Mouse (Mus musculus): ENCODE measurements around the gene Zscan12.

The Zscan12 gene

GRCm38 (mm10) chr13:21402287-21402846, 39.7 kb downstream of the Zscan12 start, which contains the start of gene Zkscan3:
TSS of gene Zkscan3 (minus strand) at chr13:21402755.
- peak; percentile 83 for DNase-seq (ENCODE audit: low spot score)

DNA sequence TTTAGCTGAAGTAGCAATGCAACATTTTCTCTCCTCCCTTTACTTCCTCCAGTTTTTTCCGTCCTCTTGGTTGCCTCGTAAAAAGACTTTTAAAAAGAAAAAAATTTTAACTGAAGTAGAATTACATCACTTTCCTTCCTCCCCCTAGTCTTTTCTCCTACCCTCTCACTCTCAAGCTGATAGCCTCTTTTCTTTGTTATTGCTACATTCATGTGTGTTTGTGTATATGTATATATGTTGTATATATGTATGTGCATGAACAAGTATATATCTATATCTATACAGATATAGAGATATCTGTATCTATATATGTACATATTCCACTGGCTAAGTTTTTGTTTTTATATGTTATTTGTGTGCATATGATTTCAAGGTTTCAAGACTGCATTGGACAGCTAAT, 40.2 kb downstream of the Zscan12 start:
- DNase-seq (ENCODE audit: low spot score): no peak

- peak; percentile 65 for DNase-seq (ENCODE audit: low spot score)
Observed at GRCm38 (mm10) chr13:21407341-21407740, 44.7 kb downstream of the Zscan12 start.

GRCm38 (mm10) chr13:21407969-21408804, 45.6 kb downstream of the Zscan12 start:
- peak; percentile 89 for DNase-seq (ENCODE audit: low spot score)

DNA sequence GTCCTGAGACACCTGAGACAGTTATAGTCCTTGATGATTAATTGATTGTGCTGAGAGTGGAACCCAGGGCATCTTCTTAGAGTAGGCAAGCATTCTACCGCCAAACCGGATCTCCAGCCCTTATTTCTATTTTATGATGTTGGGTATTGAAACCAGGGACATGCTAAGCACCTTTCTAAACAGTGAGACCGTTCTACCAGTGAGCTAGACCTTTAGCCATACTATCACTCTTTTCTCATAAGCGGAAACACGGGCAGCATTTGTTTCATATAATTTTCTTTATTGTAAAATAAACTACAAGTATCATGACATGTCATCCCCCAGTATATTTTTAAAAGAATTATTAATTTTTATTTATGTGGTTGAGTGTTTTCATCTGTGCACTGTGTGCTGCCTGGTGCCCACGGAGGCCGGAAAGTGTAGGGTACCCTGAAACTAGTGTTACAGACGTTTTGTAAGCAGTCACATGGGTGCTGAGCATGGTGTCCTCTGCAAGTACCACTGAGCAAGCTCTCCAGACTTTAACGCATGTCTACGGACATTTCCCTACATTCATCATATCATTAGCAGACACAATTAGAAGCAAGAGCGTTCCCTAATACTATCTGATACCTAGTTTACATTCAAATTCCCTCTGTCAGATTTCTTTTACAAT, 46.3 kb downstream of the Zscan12 start:
- DNase-seq (ENCODE audit: low spot score): no peak

DNA sequence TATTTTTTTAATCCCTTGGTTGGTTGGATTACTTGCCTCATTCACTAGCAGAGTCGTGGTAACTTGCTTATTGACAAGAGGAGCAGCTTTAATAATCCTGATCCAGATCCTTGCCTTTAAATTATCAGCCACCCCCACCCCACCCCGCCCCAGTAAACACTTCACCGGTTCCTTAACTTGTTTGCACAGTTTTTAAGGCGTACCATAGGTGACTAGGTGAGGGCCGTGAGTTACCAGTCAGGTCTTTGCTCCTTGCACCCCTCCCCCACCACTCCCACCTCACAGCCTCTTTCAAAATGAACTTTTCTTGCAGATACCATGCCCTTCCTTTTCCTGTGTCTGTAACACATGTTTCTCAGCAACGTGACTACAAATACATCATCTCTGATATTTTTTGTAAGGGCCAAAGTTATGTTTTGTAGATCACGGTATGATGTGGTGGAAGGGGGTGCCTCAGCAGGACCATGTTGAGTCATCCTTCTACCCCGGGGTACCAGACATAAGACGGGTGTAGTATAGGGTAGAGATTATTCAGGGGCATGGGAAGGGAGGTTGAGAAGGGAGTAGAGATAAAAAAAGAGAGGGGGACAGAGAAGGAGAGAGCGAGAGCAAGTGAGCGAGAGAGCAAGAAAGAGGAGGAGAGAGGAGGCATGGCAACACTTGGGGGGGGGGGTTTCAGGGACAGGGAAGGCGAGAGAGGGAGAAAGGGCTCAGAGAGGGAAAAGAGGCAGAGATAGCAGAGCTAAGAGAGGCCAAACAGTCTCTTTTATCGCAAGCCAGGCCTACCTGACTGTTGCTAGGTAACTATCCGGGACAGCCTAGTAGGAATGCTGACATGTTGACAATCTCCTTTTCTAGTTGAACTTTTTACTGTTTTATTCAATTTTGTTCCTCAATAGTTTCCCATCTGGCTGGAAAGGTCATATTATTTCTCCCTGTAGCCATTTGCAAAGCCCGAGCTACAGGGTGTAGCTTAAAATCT, 51.9 kb downstream of the Zscan12 start:
- no peak for DNase-seq (ENCODE audit: low spot score)

DNA sequence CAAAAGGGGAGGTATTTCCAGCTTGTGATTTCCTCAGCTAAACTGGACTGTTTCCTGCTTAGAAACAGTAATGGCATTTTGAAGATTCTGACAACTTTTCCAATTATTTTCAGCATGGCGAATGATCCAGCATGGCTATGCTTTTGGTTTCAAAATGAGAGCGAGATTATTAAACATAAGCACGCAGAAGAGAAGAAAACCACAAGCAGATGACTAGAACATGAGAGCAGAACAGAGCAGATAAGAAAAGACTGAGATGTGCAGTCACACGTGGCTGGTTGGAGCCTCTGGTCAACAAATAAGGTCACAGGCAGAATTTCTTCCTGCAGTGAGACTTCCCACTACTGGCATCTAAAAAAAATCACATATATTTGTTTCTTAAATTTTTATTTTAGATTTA, 52.6 kb downstream of the Zscan12 start:
- DNase-seq (ENCODE audit: low spot score): no peak

DNA sequence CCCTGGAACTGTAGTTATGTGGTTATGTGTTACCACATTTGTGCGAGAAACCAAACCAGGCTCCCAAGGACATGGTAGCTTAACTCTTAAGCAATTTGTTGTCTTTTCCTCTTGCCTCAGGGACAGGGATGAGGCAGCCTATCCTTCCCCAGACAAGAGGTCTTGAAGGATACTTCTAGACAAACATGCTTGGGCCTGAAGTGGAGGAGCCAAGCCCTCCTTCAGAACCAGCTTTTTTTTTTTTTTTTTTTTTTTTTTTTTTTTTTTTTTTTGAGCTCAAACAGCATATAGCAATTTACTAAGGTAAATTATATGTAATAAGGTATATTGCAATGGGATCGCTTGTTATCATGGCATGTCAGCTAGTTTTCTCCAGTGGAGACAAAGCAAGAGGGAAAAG, 53.1 kb downstream of the Zscan12 start:
- DNase-seq (ENCODE audit: low spot score): no peak

GRCm38 (mm10) chr13:21417298-21418010, 54.8 kb downstream of the Zscan12 start:
- DNase-seq (ENCODE audit: low spot score): peak; percentile 15

DNA sequence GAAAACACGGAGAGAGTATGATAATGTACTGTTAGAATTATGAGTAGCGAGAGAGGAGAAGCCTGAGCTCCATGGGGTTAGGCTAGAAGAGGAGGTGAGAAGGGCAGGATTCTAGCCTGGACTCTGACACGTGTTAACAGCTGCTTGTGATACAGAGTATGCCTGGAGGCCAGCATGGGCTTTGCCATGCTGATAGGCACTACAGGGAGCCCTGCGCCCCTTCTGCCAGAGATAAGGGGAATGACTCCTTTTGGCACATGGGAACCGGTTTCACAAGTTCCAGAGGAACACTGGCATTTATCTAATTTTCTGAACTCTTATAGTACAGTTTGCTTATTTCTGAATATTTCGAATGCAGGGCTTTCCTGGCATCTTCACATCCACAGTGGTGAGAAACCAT, 56.2 kb downstream of the Zscan12 start:
- no peak for DNase-seq (ENCODE audit: low spot score)
